Mouse (Mus musculus) heart, adult 2 months (tissue): ENCODE measurements at regions not wholly inside any gene's neighbourhood (a gene's known extent, or its start where the extent isn't known, plus 50 kb on each side); places are given as distances from the start of the nearest gene placed in this dataset.

Experiments
- CTCF ChIP-seq: fragments of 200-600 bp; IDR thresholded peaks from 2 replicates; pipeline ENCODE4 v1.8.1; 2022; ENCODE audit warnings: antibody characterized with exemption, mild to moderate bottlenecking, moderate library complexity
- EP300 ChIP-seq: fragments of 200-500 bp; IDR thresholded peaks from 2 replicates; pipeline ENCODE4 v1.6.1; 2011; ENCODE audit warnings: low read depth, low read length, control low read depth; ENCODE audit not compliant: insufficient read depth
- POLR2A ChIP-seq: fragments of 200-500 bp; IDR thresholded peaks from 2 replicates; pipeline ENCODE4 v1.6.1; 2011; ENCODE audit warnings: mild to moderate bottlenecking, low read depth, low read length, control low read depth; ENCODE audit not compliant: insufficient read depth

DNA sequence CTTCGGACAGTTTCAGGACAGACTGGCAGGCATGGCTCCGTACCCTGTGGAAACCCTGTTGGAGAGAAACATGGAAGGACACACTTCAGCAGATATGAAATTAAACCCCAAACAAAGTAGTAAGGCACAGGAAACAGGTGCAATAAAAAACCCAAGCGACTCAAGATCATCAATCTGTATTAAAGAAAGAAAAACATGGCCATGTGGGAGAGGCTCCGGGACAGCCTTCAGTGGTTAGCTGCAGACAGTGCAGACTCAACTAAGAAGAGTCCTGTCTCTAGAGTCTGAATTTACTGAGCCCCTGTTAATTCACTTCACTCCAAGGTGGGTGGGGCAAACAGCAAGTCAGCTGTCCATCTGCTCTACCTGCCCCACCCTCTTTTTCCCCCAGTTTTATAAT, 179.8 kb downstream of the Ajap1 start:
- TF ChIP-seq POLR2A = no peak
- no peak for TF ChIP-seq EP300
- TF ChIP-seq CTCF = no peak
